In genomic region chr13:53067949-53068348, GRCm38 (mm10) we compare ENCODE assay signal across 10 mouse cellular contexts.
DNase-seq lines count a peak whose midpoint lies in the region; ATAC-seq lines count a peak whose summit lies in the region.
"Had no signal": no experiment of that assay in that cellular context is flagged by ENCODE, and none has a peak within 500 bp of the region (broad histone marks: within the 10 kb centered on the region; RNA-seq: fewer than 3 reads in every experiment).

No protein-coding gene starts in this region.

- no peak overlapping the region for H3K4me2 ChIP-seq in forebrain, embryonic 15.5 days (replicated peaks)
- H3K4me2 ChIP-seq in midbrain, embryonic 14.5 days (ENCODE audit: low read length) = no peak overlapping the region
- H3K4me2 ChIP-seq: liver, embryonic 13.5 days had no signal

- H3K36me3 ChIP-seq in forebrain, embryonic 15.5 days = no peaks in the 10 kb centered on the region
- H3K36me3 ChIP-seq in midbrain, embryonic 14.5 days (ENCODE audit: control insufficient read depth, insufficient read depth, low read length) = no peaks in the 10 kb centered on the region
- H3K36me3 ChIP-seq: hindbrain, embryonic 10.5 days; liver, embryonic 13.5 days had no signal

- peak; percentile 31 to 35 for DNase-seq in right cerebral cortex, postnatal 10 days (ENCODE audit: low spot score in 2 of 2)
- DNase-seq in right cerebral cortex, adult 18-20 months = no peak
- peak; percentile 65 for DNase-seq in heart, adult 8-10 months (ENCODE audit: low spot score)
- DNase-seq in kidney, postnatal 4 days = peak; percentile 61 to 74
- peak; percentile 38 to 66 for DNase-seq in urinary bladder, postnatal 4 days (ENCODE audit: low spot score in 2 of 2)
- DNase-seq in left cerebral cortex, postnatal 25 days (ENCODE audit: low spot score in 2 of 2) = no peak
- DNase-seq in midbrain, embryonic 14.5 days = no peak
- DNase-seq: liver, embryonic 13.5 days had no signal

- ATAC-seq in forebrain, embryonic 15.5 days (replicated peaks) = no peak
- no peak for ATAC-seq in midbrain, embryonic 14.5 days (ENCODE audit: low FRiP score, low TSS enrichment)

- no peaks in the 10 kb centered on the region for H3K9me3 ChIP-seq in forebrain, embryonic 15.5 days
- no peaks in the 10 kb centered on the region for H3K9me3 ChIP-seq in midbrain, embryonic 14.5 days (ENCODE audit: control insufficient read depth, low read length)
- H3K9me3 ChIP-seq: hindbrain, embryonic 10.5 days; liver, embryonic 13.5 days had no signal

- H3K27me3 ChIP-seq in forebrain, embryonic 15.5 days = no peaks in the 10 kb centered on the region
- H3K27me3 ChIP-seq in midbrain, embryonic 14.5 days (ENCODE audit: control insufficient read depth, insufficient read depth, low read length) = no peaks in the 10 kb centered on the region
- H3K27me3 ChIP-seq: liver, embryonic 13.5 days had no signal

- no peak overlapping the region for H3K9ac ChIP-seq in forebrain, embryonic 15.5 days (replicated peaks)
- H3K9ac ChIP-seq in midbrain, embryonic 14.5 days (replicated peaks; ENCODE audit: low read length) = no peak overlapping the region
- H3K9ac ChIP-seq: liver, embryonic 13.5 days had no signal

- H3K27ac ChIP-seq in forebrain, embryonic 15.5 days (replicated peaks) = no peak overlapping the region
- no peak overlapping the region for H3K27ac ChIP-seq in midbrain, embryonic 14.5 days (replicated peaks; ENCODE audit: low read depth, low read length)
- H3K27ac ChIP-seq: liver, embryonic 13.5 days had no signal

- 76% methylated on average over 11 of the region's 11 CpGs for WGBS in forebrain, embryonic 15.5 days
- 75% methylated on average over 11 of the region's 11 CpGs for WGBS in midbrain, embryonic 14.5 days

- H3K4me3 ChIP-seq in forebrain, embryonic 15.5 days = no peak overlapping the region
- H3K4me3 ChIP-seq in midbrain, embryonic 14.5 days (replicated peaks; ENCODE audit: low read depth, low read length) = no peak overlapping the region
- H3K4me3 ChIP-seq: hindbrain, embryonic 10.5 days; liver, embryonic 13.5 days had no signal

- intact Hi-C loops in left cerebral cortex, postnatal 25 days (cut with DNase I) = no loop called here

- H3K4me1 ChIP-seq in forebrain, embryonic 15.5 days = no peaks in the 10 kb centered on the region
- H3K4me1 ChIP-seq in midbrain, embryonic 14.5 days (ENCODE audit: control insufficient read depth, insufficient read depth, low read length) = no peaks in the 10 kb centered on the region
- H3K4me1 ChIP-seq: liver, embryonic 13.5 days had no signal

Comparison
In these comparisons a context has a peak if more than half of its experiments do, and no peak if none do; other contexts are left out.
1. DNase-seq: peak in right cerebral cortex, postnatal 10 days (2 of 2), heart, adult 8-10 months (single experiment), kidney, postnatal 4 days (2 of 2) and urinary bladder, postnatal 4 days (2 of 2); none in right cerebral cortex, adult 18-20 months (single experiment), left cerebral cortex, postnatal 25 days (0 of 2) and midbrain, embryonic 14.5 days (single experiment).